Mouse (Mus musculus) kidney, adult 9 months (tissue): ENCODE results near the gene Ecpas.

Source experiments
- DNase-seq: peaks from one replicate; pipeline ENCODE4 v3.0.0; 2022

Gene Ecpas

DNA sequence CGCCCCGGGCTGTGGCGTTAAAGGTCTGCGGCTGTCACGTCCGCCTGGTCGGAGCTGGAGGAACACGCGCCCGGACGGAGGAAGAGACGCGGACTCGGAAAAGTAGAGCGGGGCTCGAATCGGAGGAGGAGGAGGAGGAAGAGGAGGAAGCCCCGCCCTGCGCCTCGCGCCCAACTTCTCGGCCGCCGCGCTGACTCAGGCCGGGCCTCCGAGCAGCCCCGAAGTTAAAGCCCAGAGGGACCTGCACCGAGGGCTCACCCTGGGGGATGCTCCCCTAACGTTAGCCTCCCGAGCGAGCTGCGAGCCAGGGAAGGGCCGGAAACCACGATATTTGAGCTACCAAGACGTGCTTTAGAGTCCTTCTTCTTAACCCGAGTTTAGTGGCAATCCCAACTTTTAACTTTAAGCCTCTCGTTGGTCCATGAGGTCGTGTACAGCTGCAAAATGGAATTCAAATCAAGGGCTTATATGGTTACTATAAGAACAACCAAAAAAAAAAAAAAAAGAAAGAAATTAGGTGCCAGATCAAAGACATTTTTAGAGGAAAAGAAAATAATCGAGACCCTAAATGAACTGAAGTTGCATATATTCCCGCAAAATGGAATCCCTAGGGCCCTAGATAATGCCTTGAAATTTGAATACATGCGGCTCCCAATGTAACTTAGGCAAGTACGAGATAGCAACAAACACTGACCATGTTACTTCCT is at the start of gene Ecpas:
Gene Ecpas, minus strand, starts transcription at position 121 of the 707 bp plus-strand sequence.
- DNase-seq, result peak; percentile 84

DNA sequence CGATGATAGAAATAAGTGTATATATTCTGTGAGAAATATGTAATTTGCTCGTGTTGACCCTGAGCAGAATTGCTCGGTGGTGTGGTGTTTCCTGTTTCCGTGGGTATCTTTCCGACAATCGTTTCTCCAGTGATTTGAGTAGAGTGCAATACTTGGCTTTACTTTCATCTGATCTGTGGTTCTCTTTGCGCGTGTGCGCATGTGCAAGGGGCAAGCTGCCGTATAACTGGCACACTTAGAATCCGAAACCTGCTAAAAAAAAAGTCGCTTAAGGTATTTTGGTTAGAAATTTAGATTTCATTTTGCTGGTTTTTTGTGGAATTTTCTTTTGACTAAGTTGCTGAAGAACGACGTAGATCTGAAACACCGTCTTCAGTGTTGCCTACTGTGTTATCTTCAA is 49.2 kb upstream of the Ecpas start:
- no peak for DNase-seq

- DNase-seq, result no peak
Observed at GRCm38 (mm10) chr4:58952630-58953029, 40.1 kb upstream of the Ecpas start.

- no peak for DNase-seq
Observed at GRCm38 (mm10) chr4:58948391-58948790, 35.8 kb upstream of the Ecpas start.

DNA sequence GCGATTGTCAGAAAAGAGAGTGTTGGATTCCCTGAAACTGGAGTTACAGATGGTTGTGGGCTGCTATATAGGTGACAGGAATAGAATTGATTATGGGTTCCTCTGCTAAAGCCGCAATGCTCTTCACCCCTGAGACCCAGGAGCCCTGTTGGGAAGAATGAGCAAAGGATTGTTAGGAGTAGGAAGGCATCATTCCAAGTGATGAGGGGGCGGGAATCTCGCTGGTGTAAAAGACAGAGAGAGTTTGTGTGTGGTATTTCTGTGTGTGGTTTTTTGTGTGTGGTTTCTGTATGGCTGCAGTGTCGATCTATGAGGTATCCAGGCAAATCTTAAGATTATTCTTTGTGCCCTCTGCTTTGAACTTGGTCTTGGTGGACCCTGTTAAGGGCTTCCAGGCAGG is 32.1 kb upstream of the Ecpas start:
- DNase-seq, result no peak

DNA sequence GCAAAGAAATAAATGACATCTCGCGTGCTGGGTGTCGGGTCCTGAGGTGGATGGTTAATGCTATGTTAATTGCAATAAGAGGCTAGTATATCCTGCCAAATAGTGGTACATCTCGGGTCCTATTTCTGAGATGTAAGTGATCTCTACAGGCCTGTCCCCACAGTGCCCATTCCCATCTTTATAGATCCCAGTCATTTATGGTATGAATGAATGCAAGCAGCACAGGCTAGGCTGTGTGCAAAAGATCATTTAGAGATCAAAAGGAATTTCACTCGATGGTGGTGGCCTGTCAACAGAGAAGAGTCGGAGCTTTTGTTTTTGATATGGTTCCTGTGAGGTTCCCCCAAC is 31.6 kb upstream of the Ecpas start:
- no peak for DNase-seq

- peak; percentile 59 for DNase-seq
Observed at GRCm38 (mm10) chr4:58943420-58944205, 31.1 kb upstream of the Ecpas start, which contains the start of gene Zkscan16. TSS of gene Zkscan16 (plus strand) at chr4:58943628.

DNA sequence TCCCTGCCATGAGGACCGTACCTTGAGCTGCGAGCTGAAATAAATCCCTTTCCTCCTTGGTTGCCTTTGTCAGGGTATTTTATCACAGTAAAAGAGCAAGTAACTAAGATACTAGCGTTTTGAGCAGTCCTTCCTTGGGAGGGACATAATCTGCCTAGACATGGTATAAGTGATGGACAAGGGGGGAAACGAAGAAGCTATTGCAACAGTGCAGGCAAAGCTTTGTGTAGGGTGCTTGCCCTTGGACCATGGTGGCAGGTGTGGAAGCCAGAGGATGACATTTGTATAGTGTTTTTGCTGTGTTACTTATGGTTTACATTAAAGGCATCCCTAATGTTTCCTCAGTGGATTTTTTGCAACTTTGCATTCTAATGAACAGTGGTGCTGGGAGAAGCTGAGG is 30.4 kb upstream of the Ecpas start:
- DNase-seq, result no peak

DNA sequence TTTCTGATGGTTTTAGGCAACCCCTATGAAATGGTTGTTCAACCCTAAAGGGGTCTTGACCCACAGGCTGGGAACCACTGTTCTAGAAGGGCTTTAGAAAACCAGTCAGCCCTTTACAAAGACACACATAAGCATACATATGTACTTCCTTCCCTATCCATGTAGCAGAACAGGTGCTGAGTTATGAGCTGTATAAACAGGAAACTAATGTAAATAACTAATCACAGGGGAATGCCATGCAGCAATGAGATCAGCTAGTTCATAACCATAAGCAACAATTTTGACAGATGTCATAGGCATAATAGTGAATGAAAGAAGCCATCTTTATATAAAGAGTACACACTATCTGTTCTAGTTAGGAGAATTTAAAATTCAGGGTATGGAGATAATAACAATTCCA is 29.1 kb upstream of the Ecpas start:
- DNase-seq, result no peak

DNA sequence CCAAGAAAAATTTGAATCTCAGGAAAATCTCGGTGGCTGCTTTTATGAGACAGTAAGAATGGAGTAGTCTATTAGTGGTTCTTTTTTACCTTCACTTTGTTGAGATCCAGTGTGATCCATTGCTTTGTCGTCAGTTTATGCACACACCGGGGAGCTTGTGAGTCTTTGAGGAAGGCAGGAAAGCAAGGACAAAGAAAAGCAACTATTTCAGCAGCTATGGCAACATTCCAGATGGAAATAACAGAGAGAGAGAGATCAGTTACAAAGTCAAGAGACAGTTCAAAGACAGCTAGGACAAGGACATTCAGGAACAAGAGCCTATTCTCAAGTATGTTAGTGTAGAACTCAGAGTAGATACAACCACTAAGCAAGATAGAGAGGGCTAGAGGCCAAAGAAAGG is 23.3 kb upstream of the Ecpas start:
- DNase-seq, result no peak

- DNase-seq, result peak; percentile 26
Observed at GRCm38 (mm10) chr4:58934746-58935476, 22.4 kb upstream of the Ecpas start.

GRCm38 (mm10) chr4:58934308-58934707 is 21.8 kb upstream of the Ecpas start:
- DNase-seq, result no peak

DNA sequence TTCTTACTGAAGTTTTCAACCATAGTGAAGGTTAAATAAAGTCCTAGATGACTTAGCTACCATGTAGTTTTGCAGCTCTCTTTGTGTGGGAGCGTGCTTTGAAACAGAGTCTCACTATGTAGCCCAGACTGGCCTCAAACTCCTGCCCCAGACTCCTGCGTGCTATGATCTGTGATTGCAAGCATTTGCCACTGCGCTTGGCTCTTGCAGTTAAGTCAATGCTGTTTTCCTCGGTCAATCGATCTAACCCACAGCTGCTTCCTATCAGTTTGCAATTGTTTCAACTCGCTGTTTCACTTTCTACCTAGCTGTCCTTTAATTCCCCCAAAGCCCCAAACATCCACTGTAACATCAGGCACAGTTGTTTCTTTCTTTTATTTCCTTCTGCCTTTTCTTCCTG is 20.0 kb upstream of the Ecpas start:
- DNase-seq, result no peak

- no peak for DNase-seq
Observed at GRCm38 (mm10) chr4:58927661-58928060, 15.1 kb upstream of the Ecpas start.

GRCm38 (mm10) chr4:58926120-58926519 is 13.6 kb upstream of the Ecpas start:
- no peak for DNase-seq

DNA sequence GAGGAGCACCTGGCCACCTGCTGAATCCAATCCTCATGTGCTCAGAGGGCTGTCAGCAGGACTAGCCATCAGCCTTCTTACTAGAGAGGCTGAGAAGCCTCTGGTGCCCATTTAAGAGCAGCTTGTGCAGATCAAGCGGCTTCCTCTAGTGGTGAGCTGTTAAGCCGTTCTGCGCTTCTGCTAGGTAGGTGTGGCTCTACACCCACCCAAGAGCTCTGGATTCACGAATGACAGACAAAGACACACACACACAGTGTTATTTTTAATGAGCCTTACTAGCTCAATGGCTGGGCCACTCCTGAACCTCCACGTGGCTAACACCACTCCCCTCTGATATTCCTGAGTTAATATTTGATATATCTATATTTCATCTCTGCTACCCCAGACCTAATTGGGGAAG is 13.1 kb upstream of the Ecpas start:
- DNase-seq, result no peak

GRCm38 (mm10) chr4:58923933-58924332 is 11.4 kb upstream of the Ecpas start:
- DNase-seq, result no peak

DNA sequence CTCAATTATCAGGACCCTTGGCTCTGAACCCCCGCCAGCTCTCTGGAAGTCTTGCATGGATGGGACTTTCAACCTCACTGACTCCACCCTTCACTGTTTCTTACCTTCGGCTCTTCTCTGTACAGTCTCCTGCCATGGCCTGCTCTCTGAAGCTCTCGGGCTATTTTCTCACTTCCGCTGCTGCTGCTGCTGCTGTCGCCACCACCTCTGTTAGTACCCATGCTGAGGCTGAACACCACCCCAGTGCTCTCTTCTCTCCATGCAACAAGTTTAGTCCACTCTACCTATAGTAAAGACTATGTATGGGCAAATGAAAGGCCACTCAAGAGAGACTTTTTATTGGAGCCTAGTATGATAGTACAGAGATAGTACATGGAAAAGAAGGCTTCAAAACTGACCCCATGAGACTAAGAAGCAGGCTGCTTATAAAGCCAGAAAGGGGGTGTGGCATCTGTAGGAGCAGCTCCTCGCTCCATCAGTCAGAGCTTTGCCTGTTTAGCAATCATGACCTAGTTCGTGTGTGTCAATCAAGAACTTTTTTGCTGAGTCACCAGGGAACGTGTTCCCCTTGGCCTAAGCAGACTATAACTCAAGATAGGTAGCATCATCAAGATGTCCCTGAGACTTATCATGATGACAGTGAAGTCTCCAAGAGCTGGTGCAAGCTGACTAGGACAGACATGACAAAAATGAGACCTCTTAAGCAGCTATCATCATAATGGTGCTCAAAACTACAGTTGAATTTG is 2.7 kb upstream of the Ecpas start:
- no peak for DNase-seq

DNA sequence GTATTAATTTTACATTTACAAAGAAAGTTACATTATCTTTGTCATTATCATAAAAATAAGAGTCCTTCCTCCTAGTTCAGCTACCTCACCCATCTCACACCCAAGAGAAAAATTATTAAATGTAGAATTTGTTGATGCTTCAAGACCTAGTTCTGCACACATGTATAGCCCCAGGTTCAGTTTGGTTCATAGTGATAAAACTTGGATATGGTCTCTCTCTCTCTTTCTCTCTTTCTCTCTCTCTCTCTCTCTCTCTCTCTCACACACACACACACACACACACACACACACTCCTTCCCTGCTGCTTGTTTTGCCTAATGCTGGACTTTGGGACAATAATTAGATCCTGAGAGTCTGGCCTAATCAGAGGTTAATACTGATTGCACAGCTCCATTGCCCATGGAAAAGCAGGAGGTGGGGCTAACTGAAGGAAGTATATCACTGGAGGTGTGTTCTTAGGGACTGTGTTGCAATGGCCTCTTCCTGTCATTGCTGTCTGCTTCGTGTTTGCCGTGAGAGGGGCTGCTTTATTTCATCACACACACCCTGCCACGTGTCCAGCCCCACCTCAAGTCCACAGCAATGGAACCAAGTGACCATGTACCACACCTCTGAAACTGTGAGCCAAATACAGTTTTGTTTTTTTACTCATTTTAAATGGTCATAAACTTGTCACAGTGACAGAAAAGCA is 932 bp upstream of the Ecpas start:
- DNase-seq, result no peak

DNA sequence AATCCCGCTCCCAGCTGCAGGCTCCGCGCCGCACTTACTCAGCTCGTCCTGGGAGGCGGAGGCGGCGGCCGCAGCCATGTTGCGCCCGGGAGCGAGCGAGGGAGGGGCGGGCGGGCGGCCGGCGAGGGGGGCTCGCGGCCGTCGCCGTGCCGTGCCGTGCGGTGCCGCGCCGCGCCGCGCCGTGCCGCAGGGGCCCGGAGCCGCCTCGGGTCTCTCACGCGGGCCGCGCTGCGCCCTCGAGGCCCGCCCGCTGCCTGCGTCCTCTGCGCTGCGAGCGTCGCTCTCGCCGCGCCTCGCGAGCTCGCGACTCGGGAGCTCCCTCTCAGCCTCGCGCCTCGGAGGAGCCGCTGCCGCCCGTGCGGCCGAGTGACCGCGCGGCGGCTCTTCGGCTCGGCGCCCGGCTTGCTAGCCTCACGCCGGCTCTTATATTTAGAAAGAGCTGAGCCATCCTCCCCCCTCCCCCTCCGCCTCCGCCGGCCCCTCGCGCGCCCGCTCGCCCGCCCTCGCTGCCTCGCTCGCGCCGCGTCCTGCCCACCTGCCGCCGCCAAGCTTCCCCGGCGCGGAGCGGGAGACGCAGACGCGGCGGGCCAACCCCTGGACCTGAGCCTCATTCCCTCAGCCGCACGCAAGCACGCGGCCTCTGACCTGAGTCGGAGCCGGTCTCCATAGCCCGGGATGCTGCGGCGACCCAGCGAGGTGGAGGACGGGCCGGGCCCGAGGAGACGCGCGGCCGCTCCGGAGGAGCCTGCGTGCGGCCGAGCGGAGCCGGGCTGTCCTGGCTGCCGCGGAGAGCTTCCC is 519 bp downstream of the Ecpas start:
- peak; percentile 52 for DNase-seq

GRCm38 (mm10) chr4:58911069-58911830 is 1.3 kb downstream of the Ecpas start:
- peak; percentile 46 for DNase-seq
